Comparison of ENCODE assay signal across 12 mouse cellular contexts in genomic region chr1:38436471-38437340, GRCm38 (mm10).
DNase-seq lines count a peak whose midpoint lies in the region; ATAC-seq and TF ChIP-seq lines count a peak whose summit lies in the region.
"Had no signal": no experiment of that assay in that cellular context is flagged by ENCODE, and none has a peak within 500 bp of the region (broad histone marks: within the 10 kb centered on the region; RNA-seq: fewer than 3 reads in every experiment).

No protein-coding gene starts in this region.

- peak; percentile 29 for DNase-seq in gastrocnemius, adult 2 months
- no peak for DNase-seq in gastrocnemius, adult 8-10 months (ENCODE audit: low spot score in 2 of 2)
- DNase-seq in lung, postnatal 36 days: no peak
- peak; percentile 7 to 37 for DNase-seq in lung, postnatal 4 days
- no peak for DNase-seq in left cerebral cortex, postnatal 10 days (ENCODE audit: extremely low spot score in 1 of 2, low spot score in 2 of 2)
- DNase-seq in kidney, adult 2 months: no peak

- no peak for TF ChIP-seq CTCF in gastrocnemius, adult 2 months (IDR thresholded peaks at IDR 0.05)
- TF ChIP-seq CTCF in kidney, adult 2 months (conservative IDR thresholded peaks at IDR 0.05; ENCODE audit: insufficient read depth, insufficient read length, low read depth, low read length): no peak

- peak overlapping the region; percentile 52 for H3K27ac ChIP-seq in gastrocnemius, adult 2 months
- no peak overlapping the region for H3K27ac ChIP-seq in lung, embryonic 16.5 days (ENCODE audit: low read length)
- peak overlapping the region; percentile 86; the same call in 1 of the 2 replicates for H3K27ac ChIP-seq in forebrain, embryonic 15.5 days (replicated peaks)
- H3K27ac ChIP-seq in kidney, adult 2 months (ENCODE audit: insufficient read depth, low read depth, low read length): no peak overlapping the region
- H3K27ac ChIP-seq: embryonic facial prominence, embryonic 15.5 days; left cerebral cortex, adult 2 months had no signal

- no peak for TF ChIP-seq POLR2A in kidney, adult 2 months (IDR thresholded peaks at IDR 0.05; ENCODE audit: low read depth, low read length)

- H3K36me3 ChIP-seq in lung, embryonic 16.5 days (ENCODE audit: control insufficient read depth, insufficient read depth, low read length): no peaks in the 10 kb centered on the region
- H3K36me3 ChIP-seq in forebrain, embryonic 15.5 days: no peaks in the 10 kb centered on the region
- H3K36me3 ChIP-seq in kidney, adult 2 months (ENCODE audit: control insufficient read depth, insufficient read depth, low read length): no peaks in the 10 kb centered on the region
- H3K36me3 ChIP-seq: embryonic facial prominence, embryonic 15.5 days had no signal

- no peaks in the 10 kb centered on the region for H3K9me3 ChIP-seq in lung, embryonic 16.5 days (ENCODE audit: control insufficient read depth, low read length)
- no peaks in the 10 kb centered on the region for H3K9me3 ChIP-seq in forebrain, embryonic 15.5 days
- H3K9me3 ChIP-seq: embryonic facial prominence, embryonic 15.5 days; megakaryocyte, embryonic 14.5 days had no signal

- 37% methylated on average over 12 of the region's 12 CpGs for WGBS in lung, embryonic 16.5 days
- 27% methylated on average over 12 of the region's 12 CpGs for WGBS in forebrain, embryonic 15.5 days
- 65% methylated on average over 12 of the region's 12 CpGs for WGBS in kidney, adult 2 months

- peaks cover 27% of the 10 kb centered on the region for H3K4me1 ChIP-seq in lung, embryonic 16.5 days (replicated peaks; ENCODE audit: control insufficient read depth, insufficient read depth, low read length)
- peaks cover 58% of the 10 kb centered on the region for H3K4me1 ChIP-seq in forebrain, embryonic 15.5 days
- peaks cover 8% of the 10 kb centered on the region; the same call in 1 of the 2 replicates for H3K4me1 ChIP-seq in kidney, adult 2 months (ENCODE audit: control insufficient read depth, insufficient read depth, low read length)

- no peak overlapping the region for H3K9ac ChIP-seq in lung, embryonic 16.5 days (ENCODE audit: low read length)
- no peak overlapping the region for H3K9ac ChIP-seq in forebrain, embryonic 15.5 days (replicated peaks)
- H3K9ac ChIP-seq: embryonic facial prominence, embryonic 15.5 days had no signal

- H3K27me3 ChIP-seq in lung, embryonic 16.5 days (ENCODE audit: control insufficient read depth, insufficient read depth, low read depth, low read length): no peaks in the 10 kb centered on the region
- no peaks in the 10 kb centered on the region for H3K27me3 ChIP-seq in forebrain, embryonic 15.5 days
- H3K27me3 ChIP-seq in kidney, adult 2 months (replicated peaks; ENCODE audit: control insufficient read depth, insufficient read depth, low read length): no peaks in the 10 kb centered on the region; the same call in 1 of the 2 replicates
- H3K27me3 ChIP-seq: embryonic facial prominence, embryonic 15.5 days; megakaryocyte, embryonic 14.5 days; Patski had no signal

- intact Hi-C loops in gastrocnemius, adult 2 months (cut with DNase I): no loop called here
- intact Hi-C loops in left cerebral cortex, postnatal 10 days (cut with DNase I): no loop called here

- no peak overlapping the region for H3K4me2 ChIP-seq in lung, embryonic 16.5 days (ENCODE audit: low read depth, low read length)
- no peak overlapping the region for H3K4me2 ChIP-seq in forebrain, embryonic 15.5 days (replicated peaks)
- H3K4me2 ChIP-seq: embryonic facial prominence, embryonic 15.5 days had no signal

- 0 out of 2 replicates have a peak, but pooled peaks have one; percentile 20 for ATAC-seq in lung, embryonic 16.5 days (ENCODE audit: low read depth)
- ATAC-seq in forebrain, embryonic 15.5 days (replicated peaks): no peak

- H3K4me3 ChIP-seq in gastrocnemius, adult 2 months: no peak overlapping the region
- H3K4me3 ChIP-seq in lung, embryonic 16.5 days (ENCODE audit: low read length): no peak overlapping the region
- no peak overlapping the region for H3K4me3 ChIP-seq in forebrain, embryonic 15.5 days
- no peak overlapping the region for H3K4me3 ChIP-seq in kidney, adult 2 months (ENCODE audit: insufficient read depth, low read depth, low read length)
- H3K4me3 ChIP-seq: embryonic facial prominence, embryonic 15.5 days; left cerebral cortex, adult 2 months; megakaryocyte, embryonic 14.5 days had no signal

Comparison
In these comparisons a context has a peak if more than half of its experiments do, and no peak if none do; other contexts are left out.
1. DNase-seq: peak in gastrocnemius, adult 2 months (single experiment) and lung, postnatal 4 days (2 of 2); none in gastrocnemius, adult 8-10 months (0 of 2), lung, postnatal 36 days (single experiment), left cerebral cortex, postnatal 10 days (0 of 2) and kidney, adult 2 months (single experiment).
2. H3K27ac ChIP-seq: peak in gastrocnemius, adult 2 months (single experiment) and forebrain, embryonic 15.5 days (single experiment); none in lung, embryonic 16.5 days (single experiment) and kidney, adult 2 months (single experiment).